Mouse (Mus musculus): ENCODE measurements at regions not wholly inside any gene's neighbourhood (a gene's known extent, or its start where the extent isn't known, plus 50 kb on each side); places are given as distances from the start of the nearest gene placed in this dataset.

DNA sequence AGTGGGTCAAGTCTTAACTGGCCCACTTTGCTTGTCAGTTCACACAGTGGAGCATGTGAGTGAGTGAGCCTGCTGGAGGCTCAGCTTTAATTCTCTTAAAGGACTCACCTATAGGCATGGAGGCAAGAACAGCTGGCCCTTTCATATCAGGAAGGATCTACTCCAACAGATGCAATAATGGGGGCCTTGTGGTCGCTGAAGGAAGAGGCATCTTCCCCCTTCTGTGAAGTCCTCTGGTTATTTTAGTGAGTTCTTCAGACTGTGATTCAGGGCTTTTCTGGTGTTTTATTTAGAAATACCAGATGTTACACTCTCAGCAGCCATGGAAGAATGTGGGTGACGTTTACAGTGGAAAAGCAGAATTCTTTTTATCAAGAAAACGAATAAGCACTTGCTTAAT lies 516.9 kb downstream of the Col12a1 start:
- no peak overlapping the region for H3K9ac ChIP-seq
- no peak overlapping the region for H3K27ac ChIP-seq
- H3K9me3 ChIP-seq = no peaks in the 10 kb centered on the region
- H3K4me2 ChIP-seq (replicated peaks) = no peak overlapping the region
- 59% methylated on average over 3 of the region's 3 CpGs for WGBS
- no peaks in the 10 kb centered on the region for H3K4me1 ChIP-seq (replicated peaks)
- H3K4me3 ChIP-seq (replicated peaks) = no peak overlapping the region
- H3K27me3 ChIP-seq (replicated peaks) = no peaks in the 10 kb centered on the region
- H3K36me3 ChIP-seq = no peaks in the 10 kb centered on the region
- ATAC-seq = no peak

GRCm38 (mm10) chr9:79213364-79213763 lies 505.3 kb downstream of the Col12a1 start:
- ATAC-seq = no peak
- Histone ChIP-seq H3K4me2 (replicated peaks) (no peak overlapping the region), H3K27me3 (replicated peaks) (no peaks in the 10 kb centered on the region), H3K4me3 (replicated peaks) (no peak overlapping the region), H3K27ac (no peak overlapping the region), H3K9me3 (no peaks in the 10 kb centered on the region), H3K36me3 (no peaks in the 10 kb centered on the region), H3K4me1 (replicated peaks) (no peaks in the 10 kb centered on the region), H3K9ac (no peak overlapping the region)
- WGBS = 42% methylated on average over 6 of the region's 6 CpGs

DNA sequence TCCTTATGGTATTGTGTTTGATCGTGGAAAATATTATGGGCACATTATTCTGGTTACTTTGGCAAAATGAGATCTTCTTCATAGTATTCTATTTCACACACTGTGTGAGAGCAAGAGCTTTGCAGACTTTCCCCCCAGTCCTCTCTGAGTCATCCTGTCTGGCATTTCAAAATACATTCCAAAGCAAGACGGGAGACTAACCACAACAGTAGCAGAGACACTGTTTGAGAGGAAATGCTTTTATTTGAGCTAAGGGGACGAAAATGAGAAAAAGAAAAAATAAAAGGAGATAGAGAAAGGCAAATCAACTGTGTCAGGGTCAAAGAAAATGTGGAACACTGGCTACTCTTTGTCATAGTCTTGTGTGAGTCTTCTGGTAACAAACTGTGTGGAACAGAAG lies 502.6 kb downstream of the Col12a1 start:
- Histone ChIP-seq H3K9ac (no peak overlapping the region), H3K27me3 (replicated peaks) (no peaks in the 10 kb centered on the region), H3K36me3 (no peaks in the 10 kb centered on the region), H3K27ac (no peak overlapping the region), H3K4me1 (replicated peaks) (no peaks in the 10 kb centered on the region), H3K4me3 (replicated peaks) (no peak overlapping the region), H3K4me2 (replicated peaks) (no peak overlapping the region), H3K9me3 (no peaks in the 10 kb centered on the region)
- WGBS = 36% methylated on average over 3 of the region's 3 CpGs
- no peak for ATAC-seq

DNA sequence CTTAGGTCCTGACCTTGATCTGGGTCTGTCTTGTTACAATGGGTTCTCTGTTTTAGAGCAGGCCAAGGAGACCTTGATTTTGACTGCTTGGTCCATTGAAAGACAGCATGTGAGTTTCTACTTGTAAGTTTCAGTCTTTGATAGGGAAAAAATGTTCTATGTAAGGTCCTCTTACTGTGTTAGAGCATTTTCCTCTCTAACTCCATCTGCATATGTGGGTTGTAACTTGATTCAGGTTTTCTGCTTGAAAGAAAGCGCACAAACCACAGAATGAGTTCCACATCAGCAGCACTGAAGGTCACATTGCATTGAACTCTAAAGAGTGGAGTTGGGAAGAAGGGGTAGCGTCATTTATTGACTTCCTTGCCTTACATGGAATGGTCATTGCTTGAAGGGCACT lies 502.2 kb downstream of the Col12a1 start:
- WGBS = 87% methylated on average over 2 of the region's 2 CpGs
- no peak for ATAC-seq

GRCm38 (mm10) chr9:79233081-79233480 lies 485.6 kb downstream of the Col12a1 start:
- Histone ChIP-seq H3K4me1 (replicated peaks) (no peaks in the 10 kb centered on the region), H3K27ac (no peak overlapping the region), H3K27me3 (replicated peaks) (no peaks in the 10 kb centered on the region), H3K9me3 (no peaks in the 10 kb centered on the region), H3K9ac (no peak overlapping the region), H3K4me2 (replicated peaks) (no peak overlapping the region), H3K4me3 (replicated peaks) (no peak overlapping the region), H3K36me3 (no peaks in the 10 kb centered on the region)
- WGBS = 73% methylated on average over 3 of the region's 3 CpGs
- ATAC-seq = no peak

More for the DNA sequence above, 502.2 kb downstream of the Col12a1 start:
- Histone ChIP-seq H3K4me1 (replicated peaks) (no peaks in the 10 kb centered on the region), H3K4me3 (replicated peaks) (no peak overlapping the region), H3K9me3 (no peaks in the 10 kb centered on the region), H3K9ac (no peak overlapping the region), H3K27me3 (replicated peaks) (no peaks in the 10 kb centered on the region), H3K4me2 (replicated peaks) (no peak overlapping the region), H3K27ac (no peak overlapping the region), H3K36me3 (no peaks in the 10 kb centered on the region)

DNA sequence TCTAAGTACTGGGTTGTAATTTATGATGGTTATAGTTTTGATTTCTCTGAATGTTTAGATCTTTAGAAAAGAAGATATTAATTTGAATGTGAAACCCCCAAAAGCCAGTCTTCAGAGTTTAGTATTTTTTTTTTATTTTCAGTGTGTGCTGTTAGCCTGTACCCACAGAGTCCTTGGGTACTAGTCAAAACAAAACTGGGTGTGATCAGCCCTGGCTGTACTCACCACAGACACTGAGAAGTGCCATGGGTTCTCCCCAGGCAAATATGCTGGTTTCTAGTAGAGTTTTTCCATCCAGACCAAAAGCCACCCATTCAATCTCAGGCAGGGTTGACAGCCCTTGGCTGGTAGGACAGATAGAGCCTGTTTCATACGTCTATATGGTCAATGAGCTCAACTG lies 484.9 kb downstream of the Col12a1 start:
- 79% methylated on average over 1 of the region's 1 CpGs for WGBS

DNA sequence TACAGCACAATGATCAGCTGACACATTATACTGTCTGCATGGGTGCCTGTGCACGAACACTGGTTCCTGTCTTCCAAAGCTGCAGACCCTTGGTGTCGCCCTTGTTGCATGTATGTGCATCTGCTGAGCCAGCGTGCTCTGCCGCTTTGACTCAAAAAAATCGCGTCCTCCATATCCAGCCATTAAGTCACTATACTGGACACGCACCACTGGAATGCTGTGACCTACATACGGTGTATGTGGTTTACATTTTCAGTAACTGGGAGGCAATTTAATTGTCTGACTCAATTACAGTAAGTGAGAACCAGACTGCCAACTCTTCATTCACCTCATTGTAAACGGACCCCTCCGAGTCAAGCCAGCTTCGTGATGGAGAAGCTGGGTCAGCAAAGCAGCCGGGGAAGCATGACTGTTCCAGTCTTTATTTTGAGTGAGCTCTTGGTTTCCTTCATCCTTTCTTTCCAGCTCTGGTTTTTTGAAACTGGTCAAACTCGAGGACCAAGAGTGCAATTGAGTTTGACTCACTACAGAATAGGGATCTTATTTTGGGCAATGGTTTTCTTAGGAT lies 448.9 kb downstream of the Col12a1 start:
- no peak for ATAC-seq
- WGBS = 85% methylated on average over 13 of the region's 13 CpGs
- no peak overlapping the region for H3K27ac ChIP-seq
- no peaks in the 10 kb centered on the region for H3K27me3 ChIP-seq (replicated peaks)
- H3K4me3 ChIP-seq (replicated peaks) = no peak overlapping the region
- no peaks in the 10 kb centered on the region for H3K36me3 ChIP-seq
- no peak overlapping the region for H3K4me2 ChIP-seq (replicated peaks)
- no peak overlapping the region for H3K9ac ChIP-seq
- H3K9me3 ChIP-seq = no peaks in the 10 kb centered on the region
- H3K4me1 ChIP-seq (replicated peaks) = no peaks in the 10 kb centered on the region

More for the DNA sequence above, 484.9 kb downstream of the Col12a1 start:
- no peak overlapping the region for H3K27ac ChIP-seq
- no peaks in the 10 kb centered on the region for H3K4me1 ChIP-seq (replicated peaks)
- no peak overlapping the region for H3K4me2 ChIP-seq (replicated peaks)
- no peak overlapping the region for H3K4me3 ChIP-seq (replicated peaks)
- no peak overlapping the region for H3K9ac ChIP-seq
- H3K9me3 ChIP-seq = no peaks in the 10 kb centered on the region
- no peaks in the 10 kb centered on the region for H3K27me3 ChIP-seq (replicated peaks)
- no peaks in the 10 kb centered on the region for H3K36me3 ChIP-seq
- no peak for ATAC-seq

- Histone ChIP-seq H3K4me1 (replicated peaks) (no peaks in the 10 kb centered on the region), H3K9ac (no peak overlapping the region), H3K36me3 (no peaks in the 10 kb centered on the region), H3K4me3 (replicated peaks) (no peak overlapping the region), H3K27ac (no peak overlapping the region), H3K4me2 (replicated peaks) (no peak overlapping the region), H3K9me3 (no peaks in the 10 kb centered on the region), H3K27me3 (replicated peaks) (no peaks in the 10 kb centered on the region)
- WGBS = 74% methylated on average over 2 of the region's 2 CpGs
- ATAC-seq = no peak
Observed at GRCm38 (mm10) chr9:79270256-79270655, 448.4 kb downstream of the Col12a1 start.

GRCm38 (mm10) chr9:79287849-79288248 lies 430.8 kb downstream of the Col12a1 start:
- Histone ChIP-seq H3K4me3 (replicated peaks) (no peak overlapping the region), H3K9ac (no peak overlapping the region), H3K36me3 (no peaks in the 10 kb centered on the region), H3K4me1 (replicated peaks) (no peaks in the 10 kb centered on the region), H3K4me2 (replicated peaks) (no peak overlapping the region), H3K27ac (no peak overlapping the region), H3K9me3 (no peaks in the 10 kb centered on the region), H3K27me3 (replicated peaks) (no peaks in the 10 kb centered on the region)
- ATAC-seq = no peak
- WGBS = 80% methylated on average over 3 of the region's 3 CpGs

DNA sequence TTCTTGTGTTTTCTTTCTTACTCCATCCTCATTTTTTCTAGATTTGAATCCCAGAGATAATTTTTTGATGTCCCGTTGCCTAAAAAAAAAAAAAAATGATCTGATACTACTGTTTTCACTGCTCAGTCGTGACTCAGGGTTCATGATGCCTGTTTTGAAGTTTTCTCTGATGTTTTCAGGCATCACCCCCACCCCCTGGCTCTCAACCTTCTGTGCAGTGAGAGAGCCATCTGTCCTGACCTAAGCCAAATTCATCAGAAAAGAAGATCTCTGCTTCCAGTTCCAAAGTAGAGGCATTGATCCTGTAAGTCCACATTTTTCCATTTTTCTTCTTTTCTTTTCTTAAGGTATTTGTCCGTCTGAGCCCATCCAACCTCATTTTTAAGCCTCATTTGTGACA lies 423.3 kb downstream of the Col12a1 start:
- 72% methylated on average over 3 of the region's 3 CpGs for WGBS
- Histone ChIP-seq H3K27ac (no peak overlapping the region), H3K4me2 (replicated peaks) (no peak overlapping the region), H3K9me3 (no peaks in the 10 kb centered on the region), H3K4me1 (replicated peaks) (no peaks in the 10 kb centered on the region), H3K4me3 (replicated peaks) (no peak overlapping the region), H3K36me3 (no peaks in the 10 kb centered on the region), H3K9ac (no peak overlapping the region), H3K27me3 (replicated peaks) (no peaks in the 10 kb centered on the region)
- ATAC-seq = no peak

DNA sequence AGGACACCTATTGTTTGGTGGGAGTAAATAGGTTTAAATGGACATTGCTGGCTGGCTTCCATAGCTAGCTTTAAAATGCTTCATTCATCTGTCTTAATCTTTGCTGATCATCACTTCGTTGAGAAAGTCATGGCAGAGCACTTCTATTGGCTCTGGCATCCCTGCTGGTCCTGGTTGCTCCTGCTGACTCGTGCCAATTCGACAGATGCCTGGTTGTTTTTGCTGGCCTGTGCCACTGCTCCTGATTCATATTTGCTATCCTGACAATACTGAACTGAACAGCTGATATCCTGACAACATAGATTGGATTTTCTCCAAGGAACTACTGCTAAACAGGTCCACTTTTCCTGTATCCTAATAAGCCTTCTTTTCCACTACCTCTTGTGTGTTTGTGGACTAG lies 417.1 kb downstream of the Col12a1 start:
- H3K9me3 ChIP-seq = no peaks in the 10 kb centered on the region
- H3K4me2 ChIP-seq (replicated peaks) = no peak overlapping the region
- H3K27ac ChIP-seq = no peak overlapping the region
- H3K27me3 ChIP-seq (replicated peaks) = no peaks in the 10 kb centered on the region
- 80% methylated on average over 3 of the region's 3 CpGs for WGBS
- ATAC-seq = no peak
- H3K36me3 ChIP-seq = no peaks in the 10 kb centered on the region
- no peak overlapping the region for H3K4me3 ChIP-seq (replicated peaks)
- H3K9ac ChIP-seq = no peak overlapping the region
- no peaks in the 10 kb centered on the region for H3K4me1 ChIP-seq (replicated peaks)

DNA sequence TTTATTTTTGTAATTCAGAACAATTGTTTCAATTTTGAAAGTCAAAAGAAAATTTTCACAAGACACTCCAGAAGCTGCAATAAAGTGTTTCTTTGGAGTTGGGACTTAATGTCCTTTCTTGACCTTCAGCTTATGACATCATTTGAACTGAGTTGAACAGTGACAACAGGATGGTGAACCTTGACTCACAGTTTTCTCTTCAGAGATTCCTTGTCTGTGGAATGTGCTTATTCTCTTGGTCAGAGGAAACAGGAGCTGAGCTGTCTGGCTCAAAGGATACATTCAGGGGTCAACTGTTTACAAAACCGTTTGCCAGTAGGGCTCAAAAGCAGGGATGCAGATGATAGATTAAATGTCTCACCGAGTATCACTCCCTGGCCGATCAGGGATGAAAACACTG lies 408.0 kb downstream of the Col12a1 start:
- no peak for ATAC-seq
- H3K27ac ChIP-seq = no peak overlapping the region
- WGBS = 49% methylated on average over 3 of the region's 3 CpGs

GRCm38 (mm10) chr9:79317411-79317810 lies 401.2 kb downstream of the Col12a1 start:
- no peaks in the 10 kb centered on the region for H3K4me1 ChIP-seq (replicated peaks)
- H3K36me3 ChIP-seq = no peaks in the 10 kb centered on the region
- H3K27me3 ChIP-seq (replicated peaks) = no peaks in the 10 kb centered on the region
- H3K27ac ChIP-seq = no peak overlapping the region
- ATAC-seq = no peak
- no peak overlapping the region for H3K4me3 ChIP-seq (replicated peaks)
- H3K4me2 ChIP-seq (replicated peaks) = no peak overlapping the region
- H3K9me3 ChIP-seq = no peaks in the 10 kb centered on the region
- H3K9ac ChIP-seq = no peak overlapping the region

More for the DNA sequence above, 408.0 kb downstream of the Col12a1 start:
- H3K9me3 ChIP-seq = no peaks in the 10 kb centered on the region
- H3K4me2 ChIP-seq (replicated peaks) = no peak overlapping the region
- no peak overlapping the region for H3K4me3 ChIP-seq (replicated peaks)
- H3K4me1 ChIP-seq (replicated peaks) = no peaks in the 10 kb centered on the region
- H3K9ac ChIP-seq = no peak overlapping the region
- H3K27me3 ChIP-seq (replicated peaks) = no peaks in the 10 kb centered on the region
- H3K36me3 ChIP-seq = no peaks in the 10 kb centered on the region

Measured in intestine, embryonic 15.5 days (tissue).